Mouse (Mus musculus): ENCODE measurements around the gene Lilra6. TPM values are rescaled to one million over a fixed set of nuclear protein-coding genes. Genes with fewer than 3 reads are reported as not detected.
"Not testable (repeated sequence)": the region's sequence is repeated elsewhere in the genome, so short reads cannot be mapped to it uniquely, and the experiment has no call there.

Lilra6 gene
- polyA plus RNA-seq, 1 experiment from 2014 or later: not detected

DNA sequence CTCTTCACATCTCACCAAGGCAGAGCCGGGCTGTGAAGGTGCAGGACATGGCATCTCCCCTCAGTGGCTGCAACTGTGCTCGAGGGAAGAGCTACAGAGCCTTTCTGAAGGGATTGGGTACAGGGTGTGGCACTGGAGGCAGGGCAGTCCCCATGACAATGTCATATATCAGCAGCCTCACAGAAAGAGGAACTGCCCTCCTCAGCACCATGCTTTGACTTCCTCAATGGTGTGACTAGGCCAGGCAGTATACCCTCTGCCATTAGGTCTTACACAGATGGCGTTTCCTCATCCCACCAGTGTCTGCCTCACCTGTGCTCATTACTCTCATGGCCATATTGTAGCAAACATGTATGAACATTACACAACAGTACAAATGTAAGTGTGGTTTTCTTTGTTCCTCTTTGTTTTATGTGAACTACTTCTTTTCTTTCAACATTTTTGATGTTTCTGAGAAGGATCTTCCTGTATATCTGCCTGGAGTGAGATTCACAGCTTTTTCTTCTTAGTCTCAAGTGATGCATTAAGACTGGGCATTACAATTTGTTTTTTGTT lies 17.2 kb downstream of the Lilra6 start, which contains the start of gene Gm14548:
Gene Gm14548 (minus strand): TSS at position 85 of the 555 bp plus-strand sequence.
- H3K9ac ChIP-seq (replicated peaks; ENCODE audit: low read depth, low read length); H3K4me1 ChIP-seq (replicated peaks; ENCODE audit: control insufficient read depth, insufficient read depth, low read length); H3K36me3 ChIP-seq (ENCODE audit: control insufficient read depth, insufficient read depth); H3K9me3 ChIP-seq (ENCODE audit: control insufficient read depth, low read length); H3K27ac ChIP-seq (ENCODE audit: low read length); H3K27me3 ChIP-seq (replicated peaks; ENCODE audit: control insufficient read depth, insufficient read depth, low read length); H3K4me3 ChIP-seq (replicated peaks; ENCODE audit: low read length); ATAC-seq; H3K4me2 ChIP-seq (ENCODE audit: low read length): not testable (repeated sequence)
- 70% methylated on average over 3 of the region's 3 CpGs for WGBS

DNA sequence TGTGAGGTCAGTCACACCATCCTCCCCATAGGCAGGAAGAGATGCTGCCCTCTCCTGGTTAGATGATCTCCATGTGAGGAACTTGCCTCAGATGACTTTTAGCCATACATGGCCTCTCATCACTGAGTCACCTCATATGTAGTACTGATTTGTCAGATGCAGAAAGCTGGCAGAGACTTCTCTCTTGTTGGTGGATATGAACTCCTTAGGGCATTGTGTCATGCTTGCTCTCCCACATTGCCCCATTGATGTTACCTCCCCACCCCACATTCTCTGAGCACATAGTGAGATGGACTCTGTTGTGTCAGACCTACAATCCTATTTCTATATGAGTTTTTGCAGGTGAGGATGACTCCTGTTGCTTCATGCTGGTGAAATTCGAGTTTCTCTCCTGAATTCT lies 40.3 kb downstream of the Lilra6 start:
- not testable (repeated sequence) for H3K9ac ChIP-seq (replicated peaks; ENCODE audit: low read depth, low read length); H3K27me3 ChIP-seq (replicated peaks; ENCODE audit: control insufficient read depth, insufficient read depth, low read length); H3K4me1 ChIP-seq (replicated peaks; ENCODE audit: control insufficient read depth, insufficient read depth, low read length); H3K4me2 ChIP-seq (ENCODE audit: low read length); ATAC-seq; H3K4me3 ChIP-seq (replicated peaks; ENCODE audit: low read length); H3K36me3 ChIP-seq (ENCODE audit: control insufficient read depth, insufficient read depth); H3K9me3 ChIP-seq (ENCODE audit: control insufficient read depth, low read length); H3K27ac ChIP-seq (ENCODE audit: low read length)
- whole genome bisulfite sequencing: no CpG with 5 or more reads among the region's 1 CpGs

Other genes with a start within 250 kb of the Lilra6 start
- gene Leng1, start 249.7 kb downstream of the Lilra6 start, polyA plus RNA-seq (2015; fragmentation: Nextera tagmentation; extraction: Ambion mirVana): 15.5 and 16.5 TPM in 2 replicates
- gene Tmc4, start 237.9 kb downstream of the Lilra6 start, polyA plus RNA-seq (2015; fragmentation: Nextera tagmentation; extraction: Ambion mirVana): 2.5 and 3.3 TPM in 2 replicates
- gene Tsen34, start 222.6 kb downstream of the Lilra6 start, polyA plus RNA-seq (2015; fragmentation: Nextera tagmentation; extraction: Ambion mirVana): 240 and 241 TPM in 2 replicates
- 60.6 and 86.3 TPM in 2 replicates for gene Mboat7, start 222.0 kb downstream of the Lilra6 start, polyA plus RNA-seq (2015; fragmentation: Nextera tagmentation; extraction: Ambion mirVana)
- 852 and 923 TPM in 2 replicates for gene Rps9, start 211.5 kb downstream of the Lilra6 start, polyA plus RNA-seq (2015; fragmentation: Nextera tagmentation; extraction: Ambion mirVana)
- 0.14 and 0.37 TPM in 2 replicates for gene Pirb, start 195.1 kb downstream of the Lilra6 start, polyA plus RNA-seq (2015; fragmentation: Nextera tagmentation; extraction: Ambion mirVana)
- gene Gm15448, start 89.8 kb downstream of the Lilra6 start, polyA plus RNA-seq (2015; fragmentation: Nextera tagmentation; extraction: Ambion mirVana): not detected in 2 replicates
- gene Pira2, start 70.5 kb downstream of the Lilra6 start, polyA plus RNA-seq (2015; fragmentation: Nextera tagmentation; extraction: Ambion mirVana): not detected in 2 replicates
- gene Gm14548, start 17.4 kb downstream of the Lilra6 start, polyA plus RNA-seq (2015; fragmentation: Nextera tagmentation; extraction: Ambion mirVana): not detected in 2 replicates
- 1.4 and 2.5 TPM in 2 replicates for gene Lair1, start 147.7 kb upstream of the Lilra6 start, polyA plus RNA-seq (2015; fragmentation: Nextera tagmentation; extraction: Ambion mirVana)
- 97.4 and 115 TPM in 2 replicates for gene Ttyh1, start 203.9 kb upstream of the Lilra6 start, polyA plus RNA-seq (2015; fragmentation: Nextera tagmentation; extraction: Ambion mirVana)
- gene Leng8, start 221.5 kb upstream of the Lilra6 start, polyA plus RNA-seq (2015; fragmentation: Nextera tagmentation; extraction: Ambion mirVana): 68.6 and 95.7 TPM in 2 replicates
- gene Leng9, start 234.9 kb upstream of the Lilra6 start, polyA plus RNA-seq (2015; fragmentation: Nextera tagmentation; extraction: Ambion mirVana): 5.4 and 6.4 TPM in 2 replicates
- gene Cdc42ep5, start 249.4 kb upstream of the Lilra6 start, polyA plus RNA-seq (2015; fragmentation: Nextera tagmentation; extraction: Ambion mirVana): 3.4 and 3.8 TPM in 2 replicates

All from forebrain, embryonic 16.5 days (tissue).